Mouse (Mus musculus): Measurements from ENCODE around the gene Dnmt3b. TPM values are rescaled to one million over a fixed set of nuclear protein-coding genes. Genes with fewer than 3 reads are reported as not detected.

Dnmt3b gene
- total RNA-seq, 2 experiments from 2014 or later = 1.1 to 1.6 TPM

DNA sequence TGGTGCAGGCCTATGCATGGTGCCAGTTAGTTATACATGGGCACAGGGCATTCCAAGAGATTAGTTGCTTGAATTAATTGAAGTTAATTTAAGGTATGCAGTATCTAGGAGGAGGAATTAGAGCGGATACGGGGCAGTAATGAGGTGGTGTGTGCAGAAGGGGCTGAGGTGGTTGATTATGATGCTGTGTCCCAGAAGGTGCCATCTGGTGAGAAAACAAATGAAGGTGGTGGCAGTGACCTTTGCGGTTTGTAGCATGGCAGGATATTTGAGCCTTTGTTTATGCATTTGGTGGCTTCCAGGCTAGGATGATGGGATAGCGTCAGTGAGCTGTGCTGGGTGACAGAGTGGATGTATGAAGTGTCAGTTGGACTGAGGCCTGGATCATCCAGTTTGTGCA is 76.0 kb downstream of the Dnmt3b start:
- intact Hi-C loops (cut with DNase I) = no loop called here
- no peak for DNase-seq (ENCODE audit: extremely low spot score in 1 of 2, low spot score in 2 of 2)
- TF ChIP-seq CTCF (IDR thresholded peaks at IDR 0.05) = no peak
- Histone ChIP-seq H3K27ac (no peak overlapping the region), H3K4me3 (no peak overlapping the region)

DNA sequence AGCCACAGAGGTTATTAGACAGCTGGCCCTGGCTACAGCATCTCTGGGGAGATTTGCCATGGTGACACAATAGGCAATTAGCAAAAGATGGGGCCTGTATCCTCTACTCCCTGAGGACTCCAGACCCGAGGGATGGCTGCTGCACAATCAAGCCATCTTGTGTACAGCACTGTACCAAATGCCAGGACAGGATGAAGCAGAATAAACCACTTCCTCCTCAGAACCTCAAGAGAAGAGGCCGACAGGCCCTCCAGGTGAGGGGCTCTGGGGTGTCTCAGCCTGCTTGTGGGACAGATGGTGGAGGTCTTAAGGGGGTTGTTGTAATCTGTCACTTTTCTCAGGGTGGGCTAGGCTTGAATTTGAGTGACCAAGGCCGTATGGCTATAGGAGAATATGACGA is 84.8 kb downstream of the Dnmt3b start:
- no peak for DNase-seq (ENCODE audit: extremely low spot score in 1 of 2, low spot score in 2 of 2)
- Histone ChIP-seq H3K27ac (no peak overlapping the region), H3K4me3 (no peak overlapping the region)
- TF ChIP-seq CTCF (IDR thresholded peaks at IDR 0.05) = no peak
- intact Hi-C loops (cut with DNase I) = no loop called here

Other genes starting within 250 kb of the Dnmt3b start
- not detected for gene 4930404H24Rik, start 156.7 kb upstream of the Dnmt3b start, total RNA-seq (2021)
- 10 to 100 TPM; 45.0 to 51.3 TPM for gene Nol4l, start 119.5 kb upstream of the Dnmt3b start, total RNA-seq (2021)
- 10 to 100 TPM; 26.2 to 27.1 TPM for gene Commd7, start 16.7 kb upstream of the Dnmt3b start, total RNA-seq (2021)
- gene Dnmt3c, start 47.2 kb downstream of the Dnmt3b start, total RNA-seq (2021) = under 1 TPM in 1 of 2 experiments, not detected in 1; 0.16 TPM
- gene Mapre1, start 91.8 kb downstream of the Dnmt3b start, total RNA-seq (2021) = 10 to 100 TPM; 76.5 to 83.6 TPM
- under 1 TPM; 0.16 to 0.38 TPM for gene Efcab8, start 130.5 kb downstream of the Dnmt3b start, total RNA-seq (2021)
- not detected for gene Sun5, start 221.6 kb downstream of the Dnmt3b start, total RNA-seq (2021)
- gene Bpifb2, start 225.6 kb downstream of the Dnmt3b start, total RNA-seq (2021) = not detected

All from left cerebral cortex, adult 2 months (tissue).